Comparison of ENCODE assay signal across 30 mouse cellular contexts in the genomic region with DNA sequence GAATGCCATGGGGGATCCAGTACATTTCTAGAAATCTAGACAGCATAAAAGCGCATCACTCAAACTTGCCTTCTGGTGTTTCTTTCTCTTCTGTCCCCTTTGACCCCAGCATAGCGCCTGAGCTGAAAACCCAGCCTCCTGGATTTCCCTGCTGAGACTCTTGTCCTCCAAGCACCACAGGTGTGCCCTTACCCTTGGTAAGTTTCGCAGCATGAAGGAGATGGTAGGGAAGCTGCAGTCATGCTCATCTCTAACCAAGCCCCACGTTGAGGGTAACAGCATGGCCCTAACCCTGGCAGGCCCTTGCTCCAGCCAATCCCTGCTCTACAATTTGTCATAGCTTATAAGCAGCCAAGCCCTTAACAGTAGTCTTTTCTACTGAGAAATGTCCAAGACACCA.
"Had no signal": no experiment of that assay in that cellular context is flagged by ENCODE, and none has a peak within 500 bp of the region (broad histone marks: within the 10 kb centered on the region; RNA-seq: fewer than 3 reads in every experiment).

No protein-coding gene starts in this region.

- H3K4me2 ChIP-seq: heart, embryonic 12.5 days; heart, embryonic 13.5 days; heart, embryonic 15.5 days; hindbrain, embryonic 12.5 days; hindbrain, embryonic 13.5 days; hindbrain, embryonic 14.5 days; hindbrain, embryonic 15.5 days; intestine, embryonic 15.5 days; kidney, embryonic 15.5 days had no signal

- H3K9me3 ChIP-seq: heart, embryonic 10.5 days; heart, embryonic 12.5 days; heart, embryonic 13.5 days; heart, embryonic 15.5 days; hindbrain, embryonic 10.5 days; hindbrain, embryonic 12.5 days; hindbrain, embryonic 13.5 days; hindbrain, embryonic 15.5 days; intestine, embryonic 15.5 days; kidney, embryonic 15.5 days had no signal

- H3K4me1 ChIP-seq: heart, embryonic 12.5 days; heart, embryonic 15.5 days; hindbrain, embryonic 10.5 days; hindbrain, embryonic 12.5 days; hindbrain, embryonic 13.5 days; hindbrain, embryonic 15.5 days; intestine, embryonic 15.5 days; kidney, embryonic 15.5 days had no signal

- ATAC-seq: hindbrain, embryonic 16.5 days; hindbrain, postnatal 0 days; inflammation-experienced regulatory T-cells, adult 6 months; intestine, embryonic 15.5 days; intestine, embryonic 16.5 days; intestine, postnatal 0 days had no signal

- DNase-seq: heart, postnatal 14 days; kidney, adult 11 months; kidney, adult 18-20 months; kidney, adult 2 months; kidney, adult 8-10 months; kidney, adult 9 months; kidney, postnatal 10 days; kidney, postnatal 14 days; kidney, postnatal 36 days; layer of hippocampus, adult 9-11 months; layer of hippocampus, postnatal 36 days had no signal

- H3K4me3 ChIP-seq: heart, embryonic 10.5 days; heart, embryonic 12.5 days; heart, embryonic 13.5 days; heart, embryonic 15.5 days; hindbrain, embryonic 10.5 days; hindbrain, embryonic 12.5 days; hindbrain, embryonic 13.5 days; hindbrain, embryonic 15.5 days; intestine, embryonic 15.5 days; kidney, embryonic 15.5 days; layer of hippocampus, adult 2 months; left cerebral cortex, adult 2 months had no signal

- H3K9ac ChIP-seq: heart, embryonic 12.5 days; heart, embryonic 13.5 days; heart, embryonic 15.5 days; hindbrain, embryonic 12.5 days; hindbrain, embryonic 13.5 days; hindbrain, embryonic 14.5 days; hindbrain, embryonic 15.5 days; intestine, embryonic 15.5 days; kidney, embryonic 15.5 days had no signal

- H3K36me3 ChIP-seq: heart, embryonic 15.5 days; hindbrain, embryonic 15.5 days; intestine, embryonic 15.5 days had no signal

- H3K27me3 ChIP-seq: heart, embryonic 12.5 days; heart, embryonic 13.5 days; heart, embryonic 15.5 days; hindbrain, embryonic 12.5 days; hindbrain, embryonic 13.5 days; hindbrain, embryonic 15.5 days; intestine, embryonic 15.5 days; kidney, embryonic 15.5 days had no signal

- H3K27ac ChIP-seq: heart, embryonic 10.5 days; heart, embryonic 13.5 days; heart, embryonic 15.5 days; hindbrain, embryonic 10.5 days; hindbrain, embryonic 12.5 days; hindbrain, embryonic 13.5 days; hindbrain, embryonic 14.5 days; hindbrain, embryonic 15.5 days; hindbrain, postnatal 0 days; intestine, embryonic 15.5 days; kidney, embryonic 15.5 days; kidney, postnatal 0 days; layer of hippocampus, adult 2 months; left cerebral cortex, adult 2 months had no signal
